Mouse (Mus musculus) hindbrain, postnatal 0 days (tissue): Measurements from ENCODE around the gene Crocc. TPM values are rescaled to one million over a fixed set of nuclear protein-coding genes. Genes with fewer than 3 reads are reported as not detected.

Source experiments
- ATAC-seq: fragments of 200-750 bp; cut with Nextera tagmentation; 2 replicates; pipeline ENCODE4 v1.8.0; 2017; ENCODE audit warnings: mild to moderate bottlenecking, moderate TSS enrichment, moderate library complexity
- DNase-seq: peaks from one replicate; pipeline ENCODE4 v3.0.0-alpha.2; 2015; ENCODE audit warnings: low spot score
- H3K27ac ChIP-seq: fragments of 300-500 bp; sonication (generic); 2 replicates; pipeline ENCODE4 v1.5.1; 2014; ENCODE audit warnings: mild to moderate bottlenecking
- H3K27me3 ChIP-seq: fragments of 300-500 bp; sonication (generic); 2 replicates; pipeline ENCODE4 v1.6.1; 2014; ENCODE audit warnings: low read length, mixed read lengths; ENCODE audit not compliant: insufficient read depth
- H3K36me3 ChIP-seq: fragments of 300-500 bp; sonication (generic); 2 replicates; pipeline ENCODE4 v1.6.1; 2014; ENCODE audit warnings: low read length, mixed read lengths; ENCODE audit not compliant: insufficient read depth
- H3K4me1 ChIP-seq: fragments of 300-500 bp; sonication (generic); 2 replicates; pipeline ENCODE4 v1.6.1; 2014; ENCODE audit warnings: antibody characterized with exemption, low read length, mixed read lengths; ENCODE audit not compliant: insufficient read depth
- H3K4me2 ChIP-seq: fragments of 300-500 bp; sonication (generic); 2 replicates; pipeline ENCODE4 v1.6.1; 2014; ENCODE audit warnings: low read depth, mild to moderate bottlenecking, low read length, moderate library complexity, mixed read lengths
- H3K4me3 ChIP-seq: fragments of 300-500 bp; sonication (generic); 2 replicates; pipeline ENCODE4 v1.5.1; 2014; ENCODE audit warnings: low read length
- H3K9ac ChIP-seq: fragments of 300-500 bp; sonication (generic); replicated peaks from 2 replicates; pipeline ENCODE4 v1.6.1; 2014; ENCODE audit warnings: mild to moderate bottlenecking, low read length, moderate library complexity, mixed read lengths
- H3K9me3 ChIP-seq: fragments of 300-500 bp; sonication (generic); 2 replicates; pipeline ENCODE4 v1.6.1; 2016; ENCODE audit warnings: low read length, mixed read lengths
- CTCF ChIP-seq: IDR thresholded peaks from 2 replicates; pipeline ENCODE4 v1.5.1; 2016; ENCODE audit warnings: antibody characterized with exemption, control low read depth, low read depth
- WGBS: fragments of 180-500 bp; shearing (Covaris S2); extraction: QIAGEN DNeasy Blood & Tissue Kit; methylation state at CpG from one replicate; pipeline ENCODE4 v1.1.7; 2014; 5-methylcytosine and 5-hydroxymethylcytosine counted together
- polyA plus RNA-seq: library from polyadenylated mRNA; unstranded; fragments of >200 nt; fragmentation: Nextera tagmentation; extraction: Ambion mirVana; gene quantifications from 2 replicates; pipeline ENCODE4 v1.2.1, GENCODE M21; 2015
- total RNA-seq: library from RNA; depleted of rRNA; stranded (reverse); fragments of >200 nt; gene quantifications from 2 replicates; pipeline ENCODE4 v1.2.3, GENCODE M21; 2014

Gene Crocc
- total and polyA plus RNA-seq, 2 experiments from 2014 or later: 3.9 to 18.7 TPM

DNA sequence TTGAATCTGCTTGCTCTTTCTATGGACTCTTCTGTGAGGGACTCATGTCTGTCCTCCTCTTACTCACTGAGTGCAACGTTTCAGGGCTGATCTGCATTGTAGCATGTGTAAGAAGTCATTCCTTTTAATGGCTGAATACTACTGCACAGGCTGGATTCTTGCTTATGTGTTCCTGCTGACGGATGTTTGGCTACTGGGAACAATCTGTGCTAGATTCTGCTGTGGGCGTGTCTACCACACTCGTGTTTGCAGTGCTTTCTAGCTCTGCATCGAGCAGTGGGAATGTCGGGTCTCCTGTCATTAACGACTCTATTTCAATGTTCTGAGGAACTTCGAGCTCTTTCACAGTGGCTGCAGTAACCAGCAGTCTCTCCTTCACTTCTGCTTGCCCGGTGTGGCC lies 36.3 kb downstream of the Crocc start:
- no peak overlapping the region for H3K27ac ChIP-seq
- DNase-seq (no peak), ATAC-seq (no peak)
- H3K9me3 ChIP-seq: no peaks in the 10 kb centered on the region
- no peak overlapping the region for H3K4me3 ChIP-seq
- no peak for TF ChIP-seq CTCF
- no peaks in the 10 kb centered on the region for H3K27me3 ChIP-seq
- H3K36me3 ChIP-seq: peaks cover 9% of the 10 kb centered on the region
- H3K4me1 ChIP-seq: peaks cover 13% of the 10 kb centered on the region; the same call in 1 of the 2 replicates
- H3K9ac ChIP-seq: no peak overlapping the region
- H3K4me2 ChIP-seq: no peak overlapping the region
- WGBS: 68% methylated on average over 9 of the region's 9 CpGs

DNA sequence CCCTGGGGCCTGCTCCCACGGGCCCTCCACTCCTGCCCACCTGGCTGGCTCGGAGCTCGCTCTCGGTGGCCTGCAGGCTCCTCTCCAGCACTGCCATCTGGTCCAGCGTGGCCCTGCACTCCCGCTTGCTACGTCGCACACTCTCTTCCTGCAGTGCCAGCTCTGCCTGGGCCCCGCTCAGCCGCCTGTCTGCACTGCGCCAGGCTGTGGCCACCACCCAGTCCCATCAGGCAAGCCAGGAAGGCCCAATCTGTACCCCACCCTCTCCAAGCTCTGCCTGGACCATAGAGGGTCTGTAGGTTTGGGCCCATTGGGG lies 38.8 kb downstream of the Crocc start:
- Histone ChIP-seq H3K4me1 (peaks cover 13% of the 10 kb centered on the region; the same call in 1 of the 2 replicates), H3K4me3 (no peak overlapping the region), H3K27me3 (no peaks in the 10 kb centered on the region), H3K4me2 (no peak overlapping the region), H3K27ac (peak overlapping the region; percentile 81), H3K9me3 (no peaks in the 10 kb centered on the region), H3K36me3 (peaks cover 4% of the 10 kb centered on the region; the same call in 1 of the 2 replicates), H3K9ac (no peak overlapping the region; the same call in 1 of the 2 replicates)
- WGBS: 15% methylated on average over 11 of the region's 11 CpGs
- ATAC-seq (peak; percentile 9; the same call in 1 of the 2 replicates), DNase-seq (no peak)
- no peak for TF ChIP-seq CTCF

DNA sequence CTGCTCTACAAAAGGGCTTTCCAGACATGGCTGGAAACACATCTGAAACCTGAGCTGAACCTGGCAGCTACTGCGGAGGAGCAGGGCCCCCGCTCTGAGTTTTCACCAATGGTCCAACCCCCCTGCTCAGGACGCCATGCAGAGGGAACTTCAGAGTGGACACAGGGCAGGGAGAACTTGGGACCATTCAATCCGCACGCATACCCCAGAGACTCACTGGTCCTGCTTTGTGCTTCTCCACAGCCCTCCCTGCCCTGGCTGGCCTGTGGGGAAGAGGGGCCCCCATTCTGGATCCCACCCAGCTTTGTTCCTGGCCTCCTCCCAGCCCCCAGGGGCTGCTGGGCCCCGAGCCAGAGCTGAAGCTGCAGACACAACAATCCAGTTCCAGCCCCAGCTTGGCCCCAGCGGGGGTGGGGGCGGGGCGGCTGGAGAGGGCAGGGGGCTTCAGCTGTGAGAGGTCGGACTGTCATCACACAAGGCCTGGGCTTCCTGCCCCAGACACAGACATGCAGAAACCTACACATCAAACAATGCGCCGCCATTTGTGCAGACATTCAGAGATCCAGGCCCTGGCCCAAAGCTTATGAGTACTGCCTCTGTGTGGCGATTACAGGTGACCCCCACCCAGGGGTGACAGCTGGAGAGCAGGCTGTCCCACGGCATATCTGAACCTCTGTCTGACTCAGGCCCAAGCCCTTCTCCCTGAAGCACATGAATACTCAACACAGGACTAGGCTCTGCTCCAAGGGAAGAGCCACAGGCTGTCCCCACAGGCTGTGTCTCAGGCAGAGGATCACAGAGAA lies 39.3 kb downstream of the Crocc start:
- ATAC-seq (peak; percentile 81), DNase-seq (peak; percentile 85)
- Histone ChIP-seq H3K36me3 (peaks cover 9% of the 10 kb centered on the region; the same call in 1 of the 2 replicates), H3K4me2 (peak overlapping the region; percentile 11; the same call in 1 of the 2 replicates), H3K4me3 (no peak overlapping the region), H3K9ac (no peak overlapping the region; the same call in 1 of the 2 replicates), H3K4me1 (peaks cover 13% of the 10 kb centered on the region; the same call in 1 of the 2 replicates), H3K9me3 (no peaks in the 10 kb centered on the region), H3K27me3 (no peaks in the 10 kb centered on the region), H3K27ac (peak overlapping the region; percentile 81)
- TF ChIP-seq CTCF: no peak
- 12% methylated on average over 14 of the region's 14 CpGs for WGBS

DNA sequence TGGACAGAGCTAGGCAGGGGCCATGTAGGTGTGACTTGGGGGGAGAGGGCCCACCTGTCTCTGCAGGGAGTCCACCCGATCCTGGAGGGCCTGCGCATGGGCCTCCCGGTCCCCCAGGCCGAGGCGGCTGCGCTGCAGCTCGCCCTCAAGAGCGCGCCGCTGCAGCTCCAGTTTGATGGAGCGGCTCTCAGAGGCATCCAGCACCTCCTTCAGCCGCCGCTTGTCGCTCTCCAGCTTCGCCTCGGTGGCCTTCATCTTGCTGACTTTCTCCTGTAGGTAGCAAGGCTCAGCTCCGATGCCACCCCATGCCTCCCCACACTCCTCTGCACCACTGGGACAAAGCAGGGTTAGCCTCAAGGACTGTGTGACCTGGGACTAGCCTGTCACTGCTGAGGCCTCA lies 40.1 kb downstream of the Crocc start:
- H3K36me3 ChIP-seq: peaks cover 9% of the 10 kb centered on the region; the same call in 1 of the 2 replicates
- no peak for DNase-seq

DNA sequence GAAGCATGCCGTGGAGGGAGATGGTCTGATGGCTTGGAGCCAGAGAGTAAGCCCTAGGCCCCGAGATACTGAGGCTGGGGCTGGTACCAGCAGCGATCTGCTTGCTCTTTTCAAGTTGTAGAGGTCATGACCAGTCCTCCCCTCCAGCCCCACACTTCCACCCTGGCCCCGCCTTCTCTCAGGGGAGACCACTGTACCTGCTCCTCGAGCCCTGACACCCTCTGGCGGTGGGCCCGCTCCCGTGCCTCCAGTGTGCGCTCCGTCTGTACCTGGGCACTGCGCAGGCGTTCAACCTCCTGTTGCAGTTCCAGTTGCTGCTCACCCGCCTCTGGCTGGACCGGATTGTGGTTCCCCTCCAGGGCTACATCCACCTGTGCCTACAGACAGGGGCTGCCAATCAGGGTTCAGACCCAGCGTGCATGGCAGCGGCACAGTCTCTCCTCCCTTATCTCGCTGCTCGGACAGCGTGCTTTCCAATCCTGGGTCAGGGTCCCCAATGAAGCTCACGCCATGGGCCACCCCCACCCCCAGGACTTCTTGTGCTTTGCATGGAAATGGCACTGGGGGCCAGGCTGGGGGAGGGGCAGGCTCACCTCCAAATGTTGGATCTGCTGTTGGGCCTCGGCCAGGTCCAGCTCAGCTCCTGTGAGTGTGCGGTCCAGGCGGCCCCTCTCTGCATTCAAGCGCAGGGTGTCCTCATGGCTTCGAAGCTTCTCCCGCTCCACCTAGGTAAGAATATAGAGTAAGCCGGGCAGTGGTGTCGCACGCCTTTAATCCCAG lies 42.5 kb downstream of the Crocc start:
- Histone ChIP-seq H3K36me3 (peaks cover 9% of the 10 kb centered on the region; the same call in 1 of the 2 replicates), H3K9me3 (no peaks in the 10 kb centered on the region), H3K4me1 (peaks cover 13% of the 10 kb centered on the region; the same call in 1 of the 2 replicates), H3K27ac (no peak overlapping the region), H3K27me3 (no peaks in the 10 kb centered on the region), H3K9ac (no peak overlapping the region), H3K4me3 (no peak overlapping the region), H3K4me2 (no peak overlapping the region)
- DNase-seq (no peak), ATAC-seq (no peak)
- no peak for TF ChIP-seq CTCF
- WGBS: 76% methylated on average over 29 of the region's 29 CpGs

More for the DNA sequence above, 40.1 kb downstream of the Crocc start:
- Histone ChIP-seq H3K9ac (no peak overlapping the region), H3K27me3 (no peaks in the 10 kb centered on the region), H3K4me2 (no peak overlapping the region), H3K27ac (peak overlapping the region; percentile 81; the same call in 1 of the 2 replicates), H3K4me1 (peaks cover 13% of the 10 kb centered on the region; the same call in 1 of the 2 replicates), H3K9me3 (no peaks in the 10 kb centered on the region), H3K4me3 (no peak overlapping the region)
- WGBS: 66% methylated on average over 17 of the region's 17 CpGs
- TF ChIP-seq CTCF: no peak
- no peak for ATAC-seq

DNA sequence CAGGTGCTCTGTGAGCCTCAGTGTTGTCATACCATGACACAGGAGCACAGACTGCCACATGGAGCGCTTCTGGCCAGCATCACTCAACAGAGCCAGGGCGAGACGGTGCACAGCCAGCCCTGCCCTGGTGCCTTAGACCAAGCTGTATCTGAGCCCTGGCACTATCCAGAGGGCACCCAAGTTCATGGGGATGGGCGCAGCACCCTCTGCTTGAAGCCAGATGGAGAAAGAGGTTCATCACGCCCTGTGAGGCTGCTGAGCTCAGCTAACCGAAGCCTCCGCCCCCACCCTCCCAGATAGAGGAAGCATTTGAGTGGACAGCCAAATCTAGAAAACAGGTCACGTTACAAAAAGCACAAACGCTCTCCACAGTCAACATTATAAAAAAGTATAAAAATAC lies 44.0 kb downstream of the Crocc start:
- ATAC-seq: no peak
- H3K27ac ChIP-seq: peak overlapping the region; percentile 5; the same call in 1 of the 2 replicates

More for the DNA sequence above, 44.0 kb downstream of the Crocc start:
- H3K4me2 ChIP-seq: no peak overlapping the region
- H3K36me3 ChIP-seq: peaks cover 9% of the 10 kb centered on the region; the same call in 1 of the 2 replicates
- 81% methylated on average over 9 of the region's 9 CpGs for WGBS
- no peak for TF ChIP-seq CTCF
- H3K9ac ChIP-seq: no peak overlapping the region
- H3K4me1 ChIP-seq: peaks cover 17% of the 10 kb centered on the region
- no peak overlapping the region for H3K4me3 ChIP-seq
- no peaks in the 10 kb centered on the region for H3K9me3 ChIP-seq
- no peak for DNase-seq
- no peaks in the 10 kb centered on the region for H3K27me3 ChIP-seq
